Mouse (Mus musculus) kidney, postnatal 36 days (tissue): ENCODE data around the gene C3ar1.

Experiments used
- DNase-seq, 2 experiments: peaks; one replicate each; pipeline ENCODE4 v3.0.0; 2021 to 2022; ENCODE audit warnings: mixed read lengths in 2 of 2

Gene C3ar1

GRCm38 (mm10) chr6:122855955-122856354 lies at the start of gene C3ar1:
TSS of gene C3ar1 (minus strand) at chr6:122856161.
- no peak for DNase-seq

- peak; percentile 41 to 83 for DNase-seq
Observed at GRCm38 (mm10) chr6:122892442-122893049, 36.6 kb upstream of the C3ar1 start.

- no peak for DNase-seq
Observed at GRCm38 (mm10) chr6:122889599-122889998, 33.6 kb upstream of the C3ar1 start.

- DNase-seq = no peak
Observed at GRCm38 (mm10) chr6:122883603-122884002, 27.6 kb upstream of the C3ar1 start.

- no peak for DNase-seq
Observed at GRCm38 (mm10) chr6:122881287-122881686, 25.3 kb upstream of the C3ar1 start.

- DNase-seq = peak; percentile 58 to 62
Observed at GRCm38 (mm10) chr6:122879781-122880505, 24.0 kb upstream of the C3ar1 start.

GRCm38 (mm10) chr6:122879141-122879735 lies 23.3 kb upstream of the C3ar1 start:
- DNase-seq = no peak

- DNase-seq = peak; percentile 35 to 53
Observed at GRCm38 (mm10) chr6:122874720-122875389, 18.9 kb upstream of the C3ar1 start.

GRCm38 (mm10) chr6:122873871-122874719 lies 18.1 kb upstream of the C3ar1 start, which contains the start of gene Necap1:
TSS of gene Necap1 (plus strand) at chr6:122874474.
- DNase-seq = peak; percentile 97 to 99

- no peak for DNase-seq
Observed at GRCm38 (mm10) chr6:122872800-122873199, 16.8 kb upstream of the C3ar1 start.

- no peak for DNase-seq
Observed at GRCm38 (mm10) chr6:122869846-122870245, 13.9 kb upstream of the C3ar1 start.

GRCm38 (mm10) chr6:122867914-122868313 lies 12.0 kb upstream of the C3ar1 start:
- peak in 1 of 2 experiments; percentile 48 for DNase-seq

GRCm38 (mm10) chr6:122862871-122863270 lies 6.9 kb upstream of the C3ar1 start:
- DNase-seq = no peak

- no peak for DNase-seq
Observed at GRCm38 (mm10) chr6:122862434-122862833, 6.5 kb upstream of the C3ar1 start.

- no peak for DNase-seq
Observed at GRCm38 (mm10) chr6:122854552-122854951, 1.4 kb downstream of the C3ar1 start.

GRCm38 (mm10) chr6:122852696-122853095 lies 3.3 kb downstream of the C3ar1 start:
- no peak for DNase-seq

- DNase-seq = no peak
Observed at GRCm38 (mm10) chr6:122843759-122844158, 12.2 kb downstream of the C3ar1 start.

GRCm38 (mm10) chr6:122837539-122837938 lies 18.4 kb downstream of the C3ar1 start:
- DNase-seq = no peak

GRCm38 (mm10) chr6:122836974-122837373 lies 19.0 kb downstream of the C3ar1 start:
- no peak for DNase-seq

- peak in 1 of 2 experiments; percentile 64 for DNase-seq
Observed at GRCm38 (mm10) chr6:122834365-122834764, 21.6 kb downstream of the C3ar1 start.

GRCm38 (mm10) chr6:122832880-122833279 lies 23.1 kb downstream of the C3ar1 start:
- no peak for DNase-seq

- DNase-seq = peak in 1 of 2 experiments; percentile 61
Observed at GRCm38 (mm10) chr6:122828086-122828485, 27.9 kb downstream of the C3ar1 start.
